Mouse (Mus musculus) liver, embryonic 14.5 days (tissue): ENCODE measurements at regions not wholly inside any gene's neighbourhood (a gene's known extent, or its start where the extent isn't known, plus 50 kb on each side); places are given as distances from the start of the nearest gene placed in this dataset.

ENCODE experiments used
- ATAC-seq: fragments of 200-750 bp; cut with Nextera tagmentation; 2 replicates; pipeline ENCODE4 v1.8.0; 2017; ENCODE audit warnings: moderate number of reproducible peaks, mild to moderate bottlenecking, moderate library complexity; ENCODE audit not compliant: insufficient read depth
- DNase-seq, 3 experiments: peaks; one replicate each; pipeline ENCODE4 v3.0.0-alpha.2; 2012 to 2013; ENCODE audit warnings: low read depth in 3 of 3, low spot score in 3 of 3
- H3K27ac ChIP-seq: fragments of 300-500 bp; sonication (generic); 2 replicates; pipeline ENCODE4 v1.5.1; 2014; ENCODE audit warnings: moderate library complexity, mild to moderate bottlenecking, control low read depth, inconsistent platforms
- H3K27me3 ChIP-seq: fragments of 300-500 bp; sonication (generic); 2 replicates; pipeline ENCODE4 v1.6.1; 2014; ENCODE audit warnings: mild to moderate bottlenecking, low read length, moderate library complexity; ENCODE audit not compliant: control insufficient read depth, insufficient read depth
- H3K36me3 ChIP-seq: fragments of 300-500 bp; sonication (generic); replicated peaks from 2 replicates; pipeline ENCODE4 v1.6.1; 2014; ENCODE audit warnings: low read depth; ENCODE audit not compliant: control insufficient read depth, insufficient read depth
- H3K4me1 ChIP-seq, 2 experiments: fragments of 200-500 bp in 1 of 2; fragments of 300-500 bp in 1 of 2; sonication (generic) in 1 of 2; replicated peaks; 2 replicates each; pipeline ENCODE4 v1.6.1; 2012 to 2014; ENCODE audit warnings: antibody characterized with exemption in 1 of 2, inconsistent platforms in 1 of 2, low read length in 1 of 2; ENCODE audit not compliant: control insufficient read depth in 2 of 2, insufficient read depth in 2 of 2
- H3K4me2 ChIP-seq: fragments of 300-500 bp; sonication (generic); 2 replicates; pipeline ENCODE4 v1.6.1; 2014; ENCODE audit warnings: low read depth, mild to moderate bottlenecking, control low read depth, moderate library complexity
- H3K4me3 ChIP-seq, 2 experiments: fragments of 200-500 bp in 1 of 2; fragments of 300-500 bp in 1 of 2; sonication (generic) in 1 of 2; 2 replicates each; pipeline ENCODE4 v1.5.1; 2012 to 2014; ENCODE audit warnings: low read depth in 2 of 2, low read length in 2 of 2, mild to moderate bottlenecking in 2 of 2, control low read depth in 1 of 2, inconsistent platforms in 1 of 2, moderate library complexity in 1 of 2; ENCODE audit not compliant: insufficient read depth in 1 of 2
- H3K9ac ChIP-seq: fragments of 300-500 bp; sonication (generic); replicated peaks from 2 replicates; pipeline ENCODE4 v1.6.1; 2014; ENCODE audit warnings: mild to moderate bottlenecking, control low read depth, moderate library complexity
- H3K9me3 ChIP-seq: fragments of 300-500 bp; sonication (generic); 2 replicates; pipeline ENCODE4 v1.6.1; 2016; ENCODE audit warnings: low read length, mixed read lengths; ENCODE audit not compliant: control insufficient read depth
- CTCF ChIP-seq: IDR thresholded peaks from 2 replicates; pipeline ENCODE4 v1.5.1; 2016; ENCODE audit warnings: antibody characterized with exemption, low read depth, control low read depth
- EP300 ChIP-seq: IDR thresholded peaks from 2 replicates; pipeline ENCODE4 v1.6.1; 2016; ENCODE audit warnings: antibody characterized with exemption, low read depth
- WGBS: fragments of 180-500 bp; shearing (Covaris S2); extraction: QIAGEN DNeasy Blood & Tissue Kit; methylation state at CpG from one replicate; pipeline ENCODE4 v1.1.7; 2014; ENCODE audit not compliant: insufficient replicate concordance; 5-methylcytosine and 5-hydroxymethylcytosine counted together

DNA sequence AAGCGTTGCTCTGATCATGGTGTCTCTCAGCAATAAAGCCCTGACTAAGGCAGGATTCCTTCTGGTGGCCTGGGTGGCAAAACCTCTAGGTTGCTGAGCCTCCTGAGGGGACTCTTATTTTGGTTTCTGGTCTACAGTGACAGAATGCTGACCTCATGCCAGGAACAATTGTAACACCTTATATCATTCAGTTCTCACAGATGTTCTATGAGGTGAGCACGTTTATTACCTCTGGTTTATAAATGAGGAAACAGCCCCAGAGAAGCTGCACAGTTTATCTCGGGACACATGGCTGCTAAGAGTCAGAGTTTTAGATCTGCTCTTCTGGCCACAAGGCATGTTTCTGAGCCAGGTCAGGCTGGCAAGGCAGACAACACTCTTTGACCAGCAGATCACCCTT lies 324.3 kb downstream of the Bcl11a start:
- H3K4me3 ChIP-seq = no peak overlapping the region
- DNase-seq (no peak), ATAC-seq (no peak)
- no peaks in the 10 kb centered on the region for H3K4me1 ChIP-seq
- no peak overlapping the region for H3K27ac ChIP-seq
- H3K36me3 ChIP-seq = no peaks in the 10 kb centered on the region
- no peak overlapping the region for H3K4me2 ChIP-seq
- TF ChIP-seq CTCF = no peak
- TF ChIP-seq EP300 = no peak
- WGBS = 26% methylated on average over 3 of the region's 3 CpGs
- no peaks in the 10 kb centered on the region for H3K27me3 ChIP-seq
- H3K9me3 ChIP-seq = no peaks in the 10 kb centered on the region
- H3K9ac ChIP-seq = no peak overlapping the region

DNA sequence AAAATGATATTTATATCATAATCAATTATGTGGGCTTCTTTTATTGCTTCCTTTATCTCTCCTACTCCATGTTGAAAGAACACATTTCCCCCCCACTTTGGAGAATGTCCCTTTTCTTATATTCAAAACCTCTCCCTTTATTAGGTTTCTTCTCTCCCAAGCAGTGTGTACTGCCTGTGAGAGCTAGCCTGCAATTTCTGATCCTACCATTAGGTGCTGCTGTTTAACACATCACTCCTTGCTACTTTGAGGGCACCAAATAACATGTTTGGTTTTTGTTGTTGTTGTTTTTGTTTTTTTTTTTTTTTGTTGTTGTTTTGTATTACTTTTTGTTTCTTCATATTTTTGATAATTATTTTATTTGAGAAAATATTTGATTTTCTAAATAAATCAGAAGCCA lies 336.9 kb downstream of the Bcl11a start:
- peak; percentile 57 for TF ChIP-seq CTCF
- TF ChIP-seq EP300 = no peak
- Histone ChIP-seq H3K27ac (no peak overlapping the region), H3K36me3 (no peaks in the 10 kb centered on the region), H3K4me2 (no peak overlapping the region), H3K4me1 (no peaks in the 10 kb centered on the region), H3K9me3 (no peaks in the 10 kb centered on the region), H3K4me3 (no peak overlapping the region), H3K9ac (no peak overlapping the region), H3K27me3 (no peaks in the 10 kb centered on the region)
- no peak for DNase-seq
- no peak for ATAC-seq

DNA sequence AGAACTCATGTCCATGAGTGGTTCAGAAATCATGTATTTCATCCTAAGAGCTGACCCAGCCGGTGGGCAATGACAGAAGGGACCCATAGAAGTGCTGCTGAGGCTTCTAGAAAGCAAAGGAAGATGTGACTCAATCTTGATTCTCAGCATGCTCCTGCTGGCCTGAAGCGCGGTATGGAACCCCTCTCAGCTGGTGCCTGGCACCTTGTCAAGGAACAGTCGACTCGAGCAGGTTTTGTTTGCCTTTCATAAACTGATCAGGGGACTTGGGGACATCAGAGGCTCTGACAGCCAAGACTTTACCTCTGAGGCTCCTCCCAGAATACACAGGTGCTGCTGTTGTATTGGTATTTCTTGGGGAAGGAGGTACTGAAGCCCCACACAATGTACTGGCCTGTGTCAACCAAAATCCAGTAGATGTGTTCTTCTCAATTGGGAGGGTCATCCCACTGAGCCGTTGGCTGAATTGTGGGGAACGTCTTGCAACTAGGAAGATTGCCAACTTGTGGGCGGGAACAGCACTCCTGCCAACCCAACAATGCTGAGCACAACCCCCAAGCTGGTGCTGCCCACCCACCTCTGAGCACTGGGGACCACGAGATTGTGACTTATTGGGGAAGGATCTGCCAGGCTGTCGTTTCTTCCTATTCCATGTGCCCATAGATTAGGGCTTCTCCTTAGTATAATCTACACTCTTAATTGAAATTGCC lies 344.4 kb downstream of the Bcl11a start:
- TF ChIP-seq CTCF (no peak), EP300 (no peak)
- ATAC-seq = no peak
- Histone ChIP-seq H3K27ac (no peak overlapping the region), H3K4me1 (no peaks in the 10 kb centered on the region), H3K9ac (no peak overlapping the region), H3K4me2 (no peak overlapping the region), H3K36me3 (no peaks in the 10 kb centered on the region), H3K9me3 (no peaks in the 10 kb centered on the region), H3K4me3 (no peak overlapping the region), H3K27me3 (no peaks in the 10 kb centered on the region)
- 61% methylated on average over 10 of the region's 10 CpGs for WGBS
- no peak for DNase-seq

DNA sequence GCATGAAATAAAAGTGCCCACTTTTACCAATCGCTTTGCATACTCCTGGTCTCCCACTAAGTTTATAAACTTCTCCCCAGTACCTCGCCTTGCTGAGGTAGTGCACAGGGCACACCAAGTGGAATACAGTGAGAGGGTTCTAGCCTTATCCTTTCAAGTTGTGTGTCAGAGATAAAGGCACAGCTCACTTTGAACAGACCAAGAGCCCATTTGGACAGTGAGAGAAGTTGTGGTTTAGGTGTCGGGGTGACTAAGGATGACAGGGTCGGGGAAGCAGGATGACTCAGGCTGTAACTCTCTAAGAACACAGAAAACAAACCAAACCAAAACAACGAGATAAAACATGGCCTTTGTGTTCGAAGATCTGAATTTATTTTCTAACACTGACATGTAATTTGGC lies 345.4 kb downstream of the Bcl11a start:
- no peaks in the 10 kb centered on the region for H3K36me3 ChIP-seq
- H3K4me1 ChIP-seq = no peaks in the 10 kb centered on the region
- H3K4me2 ChIP-seq = no peak overlapping the region
- DNase-seq (no peak), ATAC-seq (no peak)
- no peaks in the 10 kb centered on the region for H3K27me3 ChIP-seq
- no peak overlapping the region for H3K9ac ChIP-seq
- no peaks in the 10 kb centered on the region for H3K9me3 ChIP-seq
- WGBS = 23% methylated on average over 6 of the region's 6 CpGs
- TF ChIP-seq CTCF (no peak), EP300 (no peak)
- H3K4me3 ChIP-seq = no peak overlapping the region
- no peak overlapping the region for H3K27ac ChIP-seq

- WGBS = 50% methylated on average over 5 of the region's 5 CpGs
- Histone ChIP-seq H3K4me2 (no peak overlapping the region), H3K9ac (no peak overlapping the region), H3K27ac (no peak overlapping the region), H3K4me3 (no peak overlapping the region), H3K27me3 (no peaks in the 10 kb centered on the region), H3K4me1 (no peaks in the 10 kb centered on the region), H3K9me3 (no peaks in the 10 kb centered on the region), H3K36me3 (no peaks in the 10 kb centered on the region)
- no peak for DNase-seq
- no peak for TF ChIP-seq EP300
- no peak for TF ChIP-seq CTCF
- no peak for ATAC-seq
These were observed 349.4 kb downstream of the Bcl11a start for GRCm38 (mm10) chr11:24426995-24427883.
